Mouse (Mus musculus) cortical plate, adult 2 months (tissue): Measurements from ENCODE around the gene Tcf7l2.

Source experiments
- CTCF ChIP-seq: fragments of 200-500 bp; IDR thresholded peaks from 2 replicates; pipeline ENCODE4 v1.5.1; 2011; ENCODE audit warnings: mild to moderate bottlenecking, control low read depth, low read length; ENCODE audit not compliant: insufficient read depth; ENCODE audit errors: extremely low read depth
- POLR2A ChIP-seq: fragments of 200-500 bp; IDR thresholded peaks from 2 replicates; pipeline ENCODE4 v1.6.1; 2011; ENCODE audit warnings: mild to moderate bottlenecking, low read length, control low read depth; ENCODE audit not compliant: insufficient read depth; ENCODE audit errors: extremely low read depth

- TF ChIP-seq POLR2A: no peak
- TF ChIP-seq CTCF: no peak
Measured at GRCm38 (mm10) chr19:55701283-55701633, 40.4 kb upstream of the Tcf7l2 start.
